Mouse (Mus musculus) adrenal gland, adult 8-10 months (tissue): ENCODE results near the gene Zfp108. TPM values are rescaled to one million over a fixed set of nuclear protein-coding genes. Genes with fewer than 3 reads are reported as not detected.
A peak's percentile ranks its signal among the peaks of the same experiment; 100 is the strongest.

Source experiments
- DNase-seq: peaks from one replicate; pipeline ENCODE4 v3.0.0; 2022
- total RNA-seq, 4 experiments: library from RNA; stranded (reverse); gene quantifications; 2 replicates each; pipeline ENCODE4 v1.2.4; 2022

Zfp108 gene
- total RNA-seq, 4 experiments from 2014 or later = 2.9 to 5.6 (median 4.1) TPM

- DNase-seq = no peak
Observed at GRCm38 (mm10) chr7:24286090-24286489, 31.5 kb downstream of the Zfp108 start.

- DNase-seq = no peak
Observed at GRCm38 (mm10) chr7:24286916-24287315, 32.3 kb downstream of the Zfp108 start.

DNA sequence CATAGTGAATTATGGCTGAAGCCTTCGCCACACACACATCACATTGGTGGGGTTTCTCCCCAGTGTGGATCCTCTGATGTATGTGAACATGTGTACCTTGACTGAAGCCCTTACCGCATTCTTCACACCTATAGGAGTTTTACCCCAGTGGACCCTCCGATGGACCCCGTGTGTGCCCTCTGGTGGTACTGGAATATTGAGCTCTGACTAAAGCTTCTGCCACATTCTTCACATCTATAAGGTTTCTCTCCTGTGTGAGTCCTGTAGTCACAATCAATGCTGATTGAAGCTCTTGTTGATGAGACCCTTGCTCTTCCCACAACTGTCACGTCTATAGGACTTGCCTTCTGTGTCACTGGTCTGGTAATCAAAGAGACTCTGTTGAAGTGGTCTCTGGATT is 33.1 kb downstream of the Zfp108 start:
- DNase-seq = no peak

- DNase-seq = no peak
Observed at GRCm38 (mm10) chr7:24288512-24288911, 33.9 kb downstream of the Zfp108 start.

- DNase-seq = no peak
Observed at GRCm38 (mm10) chr7:24290106-24290693, 35.6 kb downstream of the Zfp108 start.

DNA sequence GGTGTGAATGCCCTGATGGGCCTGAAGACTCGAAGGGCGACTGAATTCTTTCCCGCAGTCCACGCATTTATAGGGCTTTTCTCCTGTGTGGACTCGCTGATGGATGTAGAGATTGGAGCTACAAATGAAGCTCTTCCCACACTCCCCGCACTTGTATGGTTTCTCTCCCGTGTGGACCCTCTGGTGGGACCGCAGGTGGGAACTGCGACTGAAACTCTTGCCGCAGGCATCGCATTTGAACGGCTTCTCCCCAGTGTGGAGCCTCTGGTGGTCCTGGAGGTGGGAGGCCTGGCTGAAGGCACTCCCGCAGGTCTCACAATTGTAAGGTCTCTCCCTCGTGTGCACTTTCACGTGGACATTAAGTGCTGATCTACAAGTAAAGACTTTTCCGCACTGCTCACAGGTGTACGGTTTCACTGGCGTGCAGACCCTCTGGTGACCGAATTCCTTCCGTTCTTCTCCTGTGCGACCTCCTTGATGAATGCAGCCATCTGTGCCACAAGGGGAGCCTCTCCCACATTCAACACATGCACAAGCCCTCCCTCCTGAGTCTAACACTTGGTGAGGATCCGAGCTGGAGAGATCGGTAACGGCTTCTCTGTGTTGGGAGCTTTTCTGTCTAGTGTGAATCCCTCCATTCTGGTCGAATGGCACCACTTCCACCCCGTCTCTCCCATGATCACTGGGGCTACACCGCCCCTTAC is 36.9 kb downstream of the Zfp108 start:
- no peak for DNase-seq

DNA sequence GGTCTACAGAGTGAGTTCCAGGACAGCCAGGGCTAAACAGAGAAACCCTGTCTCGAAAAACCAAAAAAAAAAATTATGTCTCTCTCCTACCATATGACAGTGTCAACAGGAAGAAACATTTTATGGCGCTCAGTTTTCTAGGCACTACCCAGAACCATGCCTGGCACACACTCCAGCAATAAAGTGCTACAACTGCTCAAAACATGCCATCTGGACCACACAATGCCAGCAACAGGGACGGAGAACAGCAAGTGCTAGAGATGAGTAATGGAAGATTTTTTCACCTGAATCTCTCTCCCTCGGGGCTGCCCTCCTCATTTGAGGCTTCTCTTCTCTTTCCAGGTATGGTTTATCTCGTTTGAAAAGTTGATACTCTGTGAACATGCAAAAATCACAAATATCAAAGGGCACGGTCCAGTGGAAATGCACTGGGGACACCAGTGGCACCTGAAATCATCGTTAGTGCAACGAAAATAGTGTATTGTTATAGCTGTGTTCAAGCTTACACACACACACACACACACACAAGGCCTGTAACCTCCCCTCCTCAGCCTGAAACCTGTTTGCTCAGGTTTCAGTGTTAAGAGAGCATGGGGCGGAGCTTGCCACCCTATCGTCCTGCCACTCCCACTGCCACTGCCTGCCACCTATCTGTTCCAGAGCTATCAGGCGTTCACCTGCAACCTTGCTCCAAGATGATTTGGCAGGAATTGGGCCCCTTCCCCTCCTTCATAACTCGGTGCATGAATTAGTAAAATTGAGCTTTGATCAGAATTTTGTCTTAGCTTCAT is 38.7 kb downstream of the Zfp108 start:
- DNase-seq = no peak

GRCm38 (mm10) chr7:24294763-24295162 is 40.2 kb downstream of the Zfp108 start:
- no peak for DNase-seq

- no peak for DNase-seq
Observed at GRCm38 (mm10) chr7:24295376-24295775, 40.8 kb downstream of the Zfp108 start.

DNA sequence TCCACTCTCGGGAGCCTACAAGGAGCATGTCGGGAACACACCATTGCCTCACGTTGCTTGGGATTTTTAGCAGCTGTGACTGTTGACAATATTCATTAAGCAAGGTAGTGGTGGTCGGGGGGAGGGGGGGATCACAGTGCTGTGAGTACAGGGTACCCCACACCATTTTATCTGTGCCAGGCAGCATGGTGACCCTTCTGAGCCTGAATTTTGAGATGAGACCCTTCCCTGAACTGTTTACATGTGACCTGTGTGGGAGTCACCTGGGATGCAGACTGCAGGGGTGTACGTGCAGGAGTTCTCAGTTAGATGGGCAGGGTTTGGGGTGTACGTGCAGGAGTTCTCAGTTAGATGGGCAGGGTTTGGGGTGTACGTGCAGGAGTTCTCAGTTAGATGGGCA is 41.8 kb downstream of the Zfp108 start:
- DNase-seq = no peak

- DNase-seq = no peak
Observed at GRCm38 (mm10) chr7:24297361-24298095, 42.9 kb downstream of the Zfp108 start.

DNA sequence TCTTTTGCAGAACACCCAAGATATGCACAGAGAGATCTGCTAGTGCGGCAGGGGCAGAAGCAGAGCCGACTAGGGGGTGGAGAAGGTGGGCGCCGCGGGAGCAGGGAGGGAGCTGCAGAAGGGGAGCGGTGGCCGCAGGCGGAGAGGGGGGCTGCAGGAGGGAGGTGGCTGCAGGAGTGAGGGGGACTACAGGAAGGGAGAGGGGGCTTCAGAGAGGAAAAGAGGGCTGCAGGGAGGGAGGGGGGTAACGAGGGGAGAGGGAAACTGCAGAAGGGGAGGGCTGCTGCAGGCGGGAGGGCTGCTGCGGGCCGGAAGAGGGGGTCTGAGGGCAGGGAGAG is 44.0 kb downstream of the Zfp108 start:
- no peak for DNase-seq

DNA sequence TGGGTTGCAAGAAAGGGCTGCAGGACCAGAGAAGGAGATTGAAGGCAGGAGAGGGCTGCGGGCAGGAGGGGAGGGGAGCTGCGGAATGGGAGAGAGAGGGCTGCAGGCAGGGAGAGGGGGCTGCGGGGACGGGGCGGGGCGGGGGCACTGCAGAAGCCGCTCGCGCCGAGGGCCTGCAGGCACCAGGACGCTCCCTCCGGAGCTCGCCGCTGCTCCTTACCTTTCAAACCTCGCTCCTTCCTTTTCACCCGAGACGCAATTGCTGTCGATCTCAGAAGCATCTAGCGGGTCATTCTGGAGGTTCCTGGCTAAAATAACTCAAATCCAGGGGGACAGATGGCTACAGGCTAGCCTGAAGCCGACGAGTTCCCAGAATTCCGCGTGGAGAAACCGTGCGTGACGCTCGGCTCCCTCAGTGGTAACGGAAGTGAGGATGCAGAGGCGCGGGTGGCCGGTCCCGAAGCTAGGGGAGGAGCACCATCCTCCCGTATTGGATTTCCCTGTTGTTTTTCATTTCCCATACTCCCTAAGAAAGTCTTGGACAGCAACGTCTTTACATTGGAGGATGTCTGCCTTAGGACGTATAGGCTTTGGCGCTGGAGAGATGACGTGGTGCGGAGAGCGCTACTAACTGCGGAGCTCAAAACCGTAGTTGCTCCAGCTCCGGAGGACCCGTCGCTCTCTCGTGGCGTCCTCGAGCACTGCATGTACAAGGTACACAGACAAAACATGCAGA is 44.5 kb downstream of the Zfp108 start:
- DNase-seq = peak; percentile 54

- no peak for DNase-seq
Observed at GRCm38 (mm10) chr7:24299823-24300481, 45.4 kb downstream of the Zfp108 start.

DNA sequence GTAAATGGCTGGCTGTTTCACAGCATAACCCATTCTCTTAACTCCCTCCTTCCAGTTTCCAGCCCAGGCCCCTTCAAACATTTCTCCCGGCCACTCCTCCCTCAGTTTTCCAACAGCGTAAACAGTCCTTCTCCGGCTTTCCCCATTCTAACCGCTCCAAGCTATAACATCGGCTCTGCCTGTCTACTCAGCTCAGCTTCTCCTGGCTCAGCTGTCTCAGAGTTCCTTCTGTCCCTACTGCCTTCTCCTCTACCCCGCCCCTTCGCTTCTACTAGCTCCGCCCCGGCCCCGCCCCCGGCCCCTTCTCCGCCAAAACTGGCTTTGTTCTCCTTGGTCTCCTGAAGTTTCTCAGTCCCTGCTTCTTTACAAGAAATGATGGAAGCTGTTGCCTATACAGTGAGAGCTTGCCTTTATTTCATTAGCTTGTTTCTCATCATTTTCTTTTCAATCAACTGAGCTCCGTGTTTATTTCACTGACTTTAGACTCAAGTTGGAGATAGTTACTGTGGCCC is 46.2 kb downstream of the Zfp108 start, which contains the start of gene Zfp61:
Gene Zfp61, minus strand, starts transcription at position 462 of the 512 bp plus-strand sequence.
- DNase-seq = no peak

Other genes with a start within 250 kb of the Zfp108 start
- gene Vmn1r183, start 201.5 kb upstream of the Zfp108 start, total RNA-seq = not detected
- 10 to 100 TPM; 24.2 to 32.3 (median 27.1) TPM for gene Zfp180, start 172.9 kb upstream of the Zfp108 start, total RNA-seq
- 1 to 10 TPM; 3.7 to 8.3 (median 5.1) TPM for gene Zfp112, start 142.5 kb upstream of the Zfp108 start, total RNA-seq
- gene Zfp235, start 120.6 kb upstream of the Zfp108 start, total RNA-seq = 10 to 100 TPM in 3 of 4 experiments, 1 to 10 TPM in 1; 7.8 to 13.9 (median 11.4) TPM
- gene Zfp114, start 79.7 kb upstream of the Zfp108 start, total RNA-seq = under 1 TPM; 0.28 to 0.56 (median 0.44) TPM
- 10 to 100 TPM in 3 of 4 experiments, 1 to 10 TPM in 1; 8.4 to 13.1 (median 12.2) TPM for gene Zfp111, start 43.4 kb upstream of the Zfp108 start, total RNA-seq
- 1 to 10 TPM; 4.0 to 4.8 (median 4.3) TPM for gene Zfp109, start 17.2 kb upstream of the Zfp108 start, total RNA-seq
- gene Zfp93, start 15.6 kb downstream of the Zfp108 start, total RNA-seq = 1 to 10 TPM; 4.4 to 9.0 (median 5.8) TPM
- 10 to 100 TPM in 3 of 4 experiments, 1 to 10 TPM in 1; 7.9 to 19.1 (median 13.4) TPM for gene Zfp61, start 46.4 kb downstream of the Zfp108 start, total RNA-seq
- 10 to 100 TPM in 1 of 4 experiments, 1 to 10 TPM in 3; 4.8 to 10.1 (median 7.0) TPM for gene Zfp94, start 61.9 kb downstream of the Zfp108 start, total RNA-seq
- gene Tescl, start 79.1 kb downstream of the Zfp108 start, total RNA-seq = under 1 TPM in 1 of 4 experiments, not detected in 3; 0.70 TPM
- not detected for gene Lypd5, start 94.4 kb downstream of the Zfp108 start, total RNA-seq
- gene Kcnn4, start 115.5 kb downstream of the Zfp108 start, total RNA-seq = 1 to 10 TPM in 2 of 4 experiments, under 1 TPM in 2; 0.70 to 2.0 (median 1.2) TPM
- gene Smg9, start 144.8 kb downstream of the Zfp108 start, total RNA-seq = 10 to 100 TPM; 20.2 to 39.0 (median 25.9) TPM
- not detected for gene Irgc1, start 197.5 kb downstream of the Zfp108 start, total RNA-seq
- gene Plaur, start 207.7 kb downstream of the Zfp108 start, total RNA-seq = 10 to 100 TPM in 3 of 4 experiments, 1 to 10 TPM in 1; 9.6 to 19.2 (median 10.2) TPM
- 1 to 10 TPM; 3.1 to 4.7 (median 4.1) TPM for gene Cadm4, start 227.2 kb downstream of the Zfp108 start, total RNA-seq